Mouse (Mus musculus): ENCODE data around the gene Wap. TPM values are rescaled to one million over a fixed set of nuclear protein-coding genes. Genes with fewer than 3 reads are reported as not detected.

Wap gene
- polyA plus RNA-seq, 1 experiment: not detected

DNA sequence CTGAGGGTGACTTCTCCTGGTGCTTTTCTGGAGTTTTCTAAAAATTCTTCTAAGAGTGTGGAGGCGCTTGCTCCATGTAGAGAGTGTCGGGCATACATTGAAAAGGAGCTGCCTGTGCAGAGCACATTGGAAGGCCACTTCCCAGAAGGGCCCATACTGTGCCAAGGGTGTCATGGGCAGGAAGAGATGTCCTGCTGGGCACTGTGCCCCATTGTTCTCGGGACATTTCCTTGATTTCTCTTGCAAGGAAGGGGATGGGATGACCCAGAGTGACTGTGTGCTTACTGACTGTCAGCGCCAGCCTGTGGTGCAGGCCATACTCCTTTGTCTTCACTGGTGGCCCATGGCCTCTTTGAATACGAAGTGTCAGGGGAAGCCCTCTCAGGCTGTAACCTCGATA, 635 bp upstream of the Wap start:
- Histone ChIP-seq H3K4me1 (ENCODE audit: control insufficient read depth, insufficient read depth, low read length) (no peaks in the 10 kb centered on the region), H3K4me3 (replicated peaks; ENCODE audit: extremely low read depth, low read depth, low read length) (no peak overlapping the region)
- TF ChIP-seq CTCF (IDR thresholded peaks at IDR 0.05; ENCODE audit: insufficient read depth, low read length) (no peak), POLR2A (IDR thresholded peaks at IDR 0.05; ENCODE audit: borderline replicate concordance, extremely low read depth, low read depth, low read length) (no peak)
- DNase-seq: no peak
- WGBS: 57% methylated on average over 6 of the region's 6 CpGs

- H3K4me1 ChIP-seq (ENCODE audit: control insufficient read depth, insufficient read depth, low read length): no peaks in the 10 kb centered on the region
- no peak for DNase-seq
- WGBS: 72% methylated on average over 8 of the region's 8 CpGs
- H3K4me3 ChIP-seq (replicated peaks; ENCODE audit: extremely low read depth, low read depth, low read length): no peak overlapping the region
- TF ChIP-seq POLR2A (IDR thresholded peaks at IDR 0.05; ENCODE audit: borderline replicate concordance, extremely low read depth, low read depth, low read length) (no peak), CTCF (IDR thresholded peaks at IDR 0.05; ENCODE audit: insufficient read depth, low read length) (no peak)
Observed at GRCm38 (mm10) chr11:6636150-6636549, 2.3 kb downstream of the Wap start.

DNA sequence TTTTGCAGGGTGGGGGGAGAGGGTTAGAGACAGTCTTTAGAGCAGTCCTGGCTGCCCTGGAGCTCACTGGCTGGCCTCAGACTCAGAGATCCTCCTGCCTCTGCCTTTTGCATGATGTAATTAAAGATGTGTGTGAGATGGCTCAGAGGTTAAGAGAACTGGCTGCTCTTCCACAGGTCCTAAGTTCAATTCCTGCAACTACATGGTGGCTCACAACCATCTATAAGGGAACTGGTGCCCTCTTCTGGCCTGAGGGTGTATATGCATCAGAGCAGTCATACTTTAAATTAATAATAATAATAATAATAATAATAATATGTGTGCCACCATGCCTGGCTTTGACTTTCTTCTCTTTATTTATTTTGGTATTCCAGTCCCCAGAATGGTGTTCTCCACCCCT, 8.8 kb downstream of the Wap start:
- Histone ChIP-seq H3K4me3 (replicated peaks; ENCODE audit: extremely low read depth, low read depth, low read length) (no peak overlapping the region), H3K4me1 (ENCODE audit: control insufficient read depth, insufficient read depth, low read length) (peaks cover 4% of the 10 kb centered on the region)
- peak; percentile 20 for DNase-seq
- TF ChIP-seq POLR2A (IDR thresholded peaks at IDR 0.05; ENCODE audit: borderline replicate concordance, extremely low read depth, low read depth, low read length) (no peak), CTCF (IDR thresholded peaks at IDR 0.05; ENCODE audit: insufficient read depth, low read length) (peak; percentile 24; the same call in 1 of the 2 replicates)

- no peak overlapping the region for H3K4me3 ChIP-seq (replicated peaks; ENCODE audit: extremely low read depth, low read depth, low read length)
- WGBS: 31% methylated on average over 4 of the region's 4 CpGs
- TF ChIP-seq POLR2A (IDR thresholded peaks at IDR 0.05; ENCODE audit: borderline replicate concordance, extremely low read depth, low read depth, low read length): no peak
- peak; percentile 66 for TF ChIP-seq CTCF (IDR thresholded peaks at IDR 0.05; ENCODE audit: insufficient read depth, low read length)
- peak; percentile 48 for DNase-seq
- H3K4me1 ChIP-seq (ENCODE audit: control insufficient read depth, insufficient read depth, low read length): peaks cover 4% of the 10 kb centered on the region
Observed at GRCm38 (mm10) chr11:6628568-6628967, 9.9 kb downstream of the Wap start.

GRCm38 (mm10) chr11:6627731-6628130, 10.7 kb downstream of the Wap start:
- TF ChIP-seq POLR2A (IDR thresholded peaks at IDR 0.05; ENCODE audit: borderline replicate concordance, extremely low read depth, low read depth, low read length) (no peak), CTCF (IDR thresholded peaks at IDR 0.05; ENCODE audit: insufficient read depth, low read length) (no peak)
- Histone ChIP-seq H3K4me3 (replicated peaks; ENCODE audit: extremely low read depth, low read depth, low read length) (no peak overlapping the region), H3K4me1 (ENCODE audit: control insufficient read depth, insufficient read depth, low read length) (peaks cover 4% of the 10 kb centered on the region)
- DNase-seq: no peak
- 51% methylated on average over 4 of the region's 4 CpGs for WGBS

- Histone ChIP-seq H3K4me1 (ENCODE audit: control insufficient read depth, insufficient read depth, low read length) (peaks cover 4% of the 10 kb centered on the region), H3K4me3 (replicated peaks; ENCODE audit: extremely low read depth, low read depth, low read length) (peak overlapping the region; percentile 88)
- TF ChIP-seq POLR2A (IDR thresholded peaks at IDR 0.05; ENCODE audit: borderline replicate concordance, extremely low read depth, low read depth, low read length) (no peak), CTCF (IDR thresholded peaks at IDR 0.05; ENCODE audit: insufficient read depth, low read length) (no peak)
- no peak for DNase-seq
- WGBS: 10% methylated on average over 16 of the region's 16 CpGs
Observed at GRCm38 (mm10) chr11:6626388-6626772, 12.1 kb downstream of the Wap start.

- WGBS: under 1% methylated on average over 66 of the region's 66 CpGs
- H3K4me3 ChIP-seq (replicated peaks; ENCODE audit: extremely low read depth, low read depth, low read length): peak within 1 kb of the TSS; percentile 88
- peaks cover 4% of the 10 kb centered on the region for H3K4me1 ChIP-seq (ENCODE audit: control insufficient read depth, insufficient read depth, low read length)
- TF ChIP-seq CTCF (IDR thresholded peaks at IDR 0.05; ENCODE audit: insufficient read depth, low read length) (no peak), POLR2A (IDR thresholded peaks at IDR 0.05; ENCODE audit: borderline replicate concordance, extremely low read depth, low read depth, low read length) (peak; percentile 91)
- peak; percentile 92 for DNase-seq
Observed at GRCm38 (mm10) chr11:6625478-6626387, 12.7 kb downstream of the Wap start, which contains the start of gene Tbrg4. Gene Tbrg4 (minus strand): TSS chr11:6626067.

GRCm38 (mm10) chr11:6624619-6625382, 13.6 kb downstream of the Wap start:
- no peak for TF ChIP-seq CTCF (IDR thresholded peaks at IDR 0.05; ENCODE audit: insufficient read depth, low read length)
- TF ChIP-seq POLR2A (IDR thresholded peaks at IDR 0.05; ENCODE audit: borderline replicate concordance, extremely low read depth, low read depth, low read length): no peak
- Histone ChIP-seq H3K4me3 (replicated peaks; ENCODE audit: extremely low read depth, low read depth, low read length) (peak overlapping the region; percentile 12), H3K4me1 (ENCODE audit: control insufficient read depth, insufficient read depth, low read length) (peaks cover 4% of the 10 kb centered on the region)
- 57% methylated on average over 14 of the region's 14 CpGs for WGBS
- DNase-seq: no peak

DNA sequence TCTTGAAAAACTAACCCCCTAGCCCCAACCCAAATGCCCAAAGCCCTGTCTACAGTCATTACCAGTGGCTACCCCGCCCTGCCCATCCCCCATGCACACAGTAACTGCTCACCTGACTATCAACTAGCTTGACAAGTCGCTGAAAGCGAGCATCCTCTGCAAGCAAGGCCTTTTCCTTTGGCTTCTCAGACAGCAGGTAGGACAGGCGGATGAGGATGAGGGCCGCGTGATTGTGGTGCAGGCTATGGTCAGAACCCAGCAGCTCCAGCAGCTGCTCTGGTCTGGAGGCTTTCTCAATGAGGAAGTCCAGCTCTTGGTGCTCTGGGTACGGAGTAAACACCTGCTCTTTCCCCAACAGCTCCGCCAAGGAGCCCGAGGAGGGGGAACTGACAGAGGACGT, 14.7 kb downstream of the Wap start:
- no peak for DNase-seq
- TF ChIP-seq CTCF (IDR thresholded peaks at IDR 0.05; ENCODE audit: insufficient read depth, low read length): no peak
- no peak for TF ChIP-seq POLR2A (IDR thresholded peaks at IDR 0.05; ENCODE audit: borderline replicate concordance, extremely low read depth, low read depth, low read length)

More for the DNA sequence above, 14.7 kb downstream of the Wap start:
- no peak overlapping the region for H3K4me3 ChIP-seq (replicated peaks; ENCODE audit: extremely low read depth, low read depth, low read length)
- WGBS: 78% methylated on average over 10 of the region's 10 CpGs
- H3K4me1 ChIP-seq (ENCODE audit: control insufficient read depth, insufficient read depth, low read length): peaks cover 4% of the 10 kb centered on the region
